Mouse (Mus musculus): ENCODE measurements at regions not wholly inside any gene's neighbourhood (a gene's known extent, or its start where the extent isn't known, plus 50 kb on each side); places are given as distances from the start of the nearest gene placed in this dataset.

- no peak for DNase-seq (ENCODE audit: low spot score in 2 of 2)
These were observed 268.5 kb downstream of the AW209491 start for GRCm38 (mm10) chr13:14898495-14898894.

GRCm38 (mm10) chr13:14930137-14930785, 300.3 kb downstream of the AW209491 start:
- no peak for DNase-seq (ENCODE audit: low spot score in 2 of 2)

GRCm38 (mm10) chr13:14966187-14966726, 336.3 kb downstream of the AW209491 start:
- DNase-seq (ENCODE audit: low spot score in 2 of 2) = no peak

GRCm38 (mm10) chr13:15002700-15003099, 372.7 kb downstream of the AW209491 start:
- no peak for DNase-seq (ENCODE audit: low spot score in 2 of 2)

- DNase-seq (ENCODE audit: low spot score in 2 of 2) = no peak
These were observed 381.7 kb downstream of the AW209491 start for GRCm38 (mm10) chr13:15011638-15012037.

GRCm38 (mm10) chr13:15018811-15019745, 389.1 kb downstream of the AW209491 start:
- no peak for DNase-seq (ENCODE audit: low spot score in 2 of 2)

- no peak for DNase-seq (ENCODE audit: low spot score in 2 of 2)
These were observed 396.6 kb downstream of the AW209491 start for GRCm38 (mm10) chr13:15026601-15027000.

- DNase-seq (ENCODE audit: low spot score in 2 of 2) = no peak
These were observed 410.2 kb upstream of the Gli3 start for GRCm38 (mm10) chr13:15052667-15053375.

GRCm38 (mm10) chr13:15054705-15055104, 408.3 kb upstream of the Gli3 start:
- DNase-seq (ENCODE audit: low spot score in 2 of 2) = no peak

GRCm38 (mm10) chr13:15078635-15079094, 384.4 kb upstream of the Gli3 start:
- DNase-seq (ENCODE audit: low spot score in 2 of 2) = no peak

GRCm38 (mm10) chr13:15079148-15079547, 383.9 kb upstream of the Gli3 start:
- no peak for DNase-seq (ENCODE audit: low spot score in 2 of 2)

GRCm38 (mm10) chr13:15082255-15082932, 380.6 kb upstream of the Gli3 start:
- DNase-seq (ENCODE audit: low spot score in 2 of 2) = no peak

GRCm38 (mm10) chr13:15094836-15095235, 368.2 kb upstream of the Gli3 start:
- no peak for DNase-seq (ENCODE audit: low spot score in 2 of 2)

- no peak for DNase-seq (ENCODE audit: low spot score in 2 of 2)
These were observed 355.2 kb upstream of the Gli3 start for GRCm38 (mm10) chr13:15107753-15108305.

GRCm38 (mm10) chr13:15113383-15113782, 349.7 kb upstream of the Gli3 start:
- peak; percentile 3 to 8 for DNase-seq (ENCODE audit: low spot score in 2 of 2)

- DNase-seq (ENCODE audit: low spot score in 2 of 2) = no peak
These were observed 332.8 kb upstream of the Gli3 start for GRCm38 (mm10) chr13:15130249-15130648.

- no peak for DNase-seq (ENCODE audit: low spot score in 2 of 2)
These were observed 316.9 kb upstream of the Gli3 start for GRCm38 (mm10) chr13:15146167-15146566.

- DNase-seq (ENCODE audit: low spot score in 2 of 2) = no peak
These were observed 282.1 kb upstream of the Gli3 start for GRCm38 (mm10) chr13:15180898-15181297.

- DNase-seq (ENCODE audit: low spot score in 2 of 2) = no peak
These were observed 251.2 kb upstream of the Gli3 start for GRCm38 (mm10) chr13:15211635-15212352.

- DNase-seq (ENCODE audit: low spot score in 2 of 2) = no peak
These were observed 250.6 kb upstream of the Gli3 start for GRCm38 (mm10) chr13:15212353-15212850.
